Mouse (Mus musculus): ENCODE data around the gene Cdk5rap3. TPM values are rescaled to one million over a fixed set of nuclear protein-coding genes. Genes with fewer than 3 reads are reported as not detected.

The Cdk5rap3 gene
- total and polyA plus RNA-seq, 2 experiments from 2014 or later: 56.5 to 77.1 TPM

- no peak for TF ChIP-seq CTCF (IDR thresholded peaks at IDR 0.05; ENCODE audit: low read depth)
- Histone ChIP-seq H3K27ac (peak overlapping the region; percentile 36; the same call in 1 of the 2 replicates), H3K27me3 (ENCODE audit: insufficient read depth, low read length) (no peaks in the 10 kb centered on the region), H3K4me1 (ENCODE audit: insufficient read depth, low read length) (peaks cover 21% of the 10 kb centered on the region), H3K4me3 (ENCODE audit: low read length) (peak overlapping the region; percentile 46), H3K9me3 (ENCODE audit: low read length) (no peaks in the 10 kb centered on the region), H3K9ac (replicated peaks; ENCODE audit: low read length) (peak overlapping the region; percentile 47), H3K36me3 (ENCODE audit: insufficient read depth, low read length) (no peaks in the 10 kb centered on the region), H3K4me2 (ENCODE audit: low read depth, low read length) (peak overlapping the region; percentile 99)
- DNase-seq (ENCODE audit: low spot score) (peak; percentile 47), ATAC-seq (peak; percentile 24)
- 1% methylated on average over 20 of the region's 20 CpGs for WGBS
Measured at GRCm38 (mm10) chr11:96861446-96861845, 54.9 kb downstream of the Cdk5rap3 start.

GRCm38 (mm10) chr11:96860564-96860963 lies 55.7 kb downstream of the Cdk5rap3 start:
- peak; percentile 94 for TF ChIP-seq CTCF (IDR thresholded peaks at IDR 0.05; ENCODE audit: low read depth)
- 10% methylated on average over 8 of the region's 8 CpGs for WGBS
- DNase-seq (ENCODE audit: low spot score) (peak; percentile 92), ATAC-seq (peak; percentile 43)
- H3K4me3 ChIP-seq (ENCODE audit: low read length): no peak overlapping the region
- no peak overlapping the region for H3K9ac ChIP-seq (replicated peaks; ENCODE audit: low read length)
- H3K27ac ChIP-seq: peak overlapping the region; percentile 34; the same call in 1 of the 2 replicates
- H3K4me1 ChIP-seq (ENCODE audit: insufficient read depth, low read length): peaks cover 21% of the 10 kb centered on the region
- no peak overlapping the region for H3K4me2 ChIP-seq (ENCODE audit: low read depth, low read length)
- no peaks in the 10 kb centered on the region for H3K27me3 ChIP-seq (ENCODE audit: insufficient read depth, low read length)
- no peaks in the 10 kb centered on the region for H3K36me3 ChIP-seq (ENCODE audit: insufficient read depth, low read length)
- no peaks in the 10 kb centered on the region for H3K9me3 ChIP-seq (ENCODE audit: low read length)

GRCm38 (mm10) chr11:96859635-96860034 lies 56.7 kb downstream of the Cdk5rap3 start:
- Histone ChIP-seq H3K4me1 (ENCODE audit: insufficient read depth, low read length) (peaks cover 21% of the 10 kb centered on the region), H3K9me3 (ENCODE audit: low read length) (no peaks in the 10 kb centered on the region), H3K27ac (no peak overlapping the region), H3K36me3 (ENCODE audit: insufficient read depth, low read length) (no peaks in the 10 kb centered on the region), H3K9ac (replicated peaks; ENCODE audit: low read length) (no peak overlapping the region), H3K4me3 (ENCODE audit: low read length) (no peak overlapping the region), H3K4me2 (ENCODE audit: low read depth, low read length) (no peak overlapping the region), H3K27me3 (ENCODE audit: insufficient read depth, low read length) (no peaks in the 10 kb centered on the region)
- WGBS: 87% methylated on average over 4 of the region's 4 CpGs
- TF ChIP-seq CTCF (IDR thresholded peaks at IDR 0.05; ENCODE audit: low read depth): no peak
- ATAC-seq: no peak
- DNase-seq (ENCODE audit: low spot score): no peak

GRCm38 (mm10) chr11:96857446-96857845 lies 58.9 kb downstream of the Cdk5rap3 start:
- no peaks in the 10 kb centered on the region for H3K27me3 ChIP-seq (ENCODE audit: insufficient read depth, low read length)
- H3K9me3 ChIP-seq (ENCODE audit: low read length): no peaks in the 10 kb centered on the region
- WGBS: 82% methylated on average over 5 of the region's 5 CpGs
- no peak for ATAC-seq
- H3K27ac ChIP-seq: no peak overlapping the region
- no peak for DNase-seq (ENCODE audit: low spot score)
- H3K4me3 ChIP-seq (ENCODE audit: low read length): no peak overlapping the region
- H3K9ac ChIP-seq (replicated peaks; ENCODE audit: low read length): no peak overlapping the region
- no peaks in the 10 kb centered on the region for H3K36me3 ChIP-seq (ENCODE audit: insufficient read depth, low read length)
- H3K4me1 ChIP-seq (ENCODE audit: insufficient read depth, low read length): peaks cover 11% of the 10 kb centered on the region; the same call in 1 of the 2 replicates
- no peak for TF ChIP-seq CTCF (IDR thresholded peaks at IDR 0.05; ENCODE audit: low read depth)
- no peak overlapping the region for H3K4me2 ChIP-seq (ENCODE audit: low read depth, low read length)

Other genes with a start within 250 kb of the Cdk5rap3 start
- gene Snx11, start 138.9 kb downstream of the Cdk5rap3 start, total RNA-seq (2014; rRNA removed): 66.0 and 71.4 TPM in 2 replicates
- gene Snx11, start 138.9 kb downstream of the Cdk5rap3 start, polyA plus RNA-seq (2015; fragmentation: Nextera tagmentation; extraction: Ambion mirVana): 36.5 and 40.9 TPM in 2 replicates
- gene Cbx1, start 127.4 kb downstream of the Cdk5rap3 start, total RNA-seq (2014; rRNA removed): 23.1 and 27.9 TPM in 2 replicates
- gene Cbx1, start 127.4 kb downstream of the Cdk5rap3 start, polyA plus RNA-seq (2015; fragmentation: Nextera tagmentation; extraction: Ambion mirVana): 57.2 and 63.0 TPM in 2 replicates
- gene Nfe2l1, start 86.5 kb downstream of the Cdk5rap3 start, total RNA-seq (2014; rRNA removed): 91.4 and 92.8 TPM in 2 replicates
- gene Nfe2l1, start 86.5 kb downstream of the Cdk5rap3 start, polyA plus RNA-seq (2015; fragmentation: Nextera tagmentation; extraction: Ambion mirVana): 67.2 and 69.0 TPM in 2 replicates
- 6.3 and 12.6 TPM in 2 replicates for gene Copz2, start 66.6 kb downstream of the Cdk5rap3 start, total RNA-seq (2014; rRNA removed)
- 26.4 and 28.1 TPM in 2 replicates for gene Copz2, start 66.6 kb downstream of the Cdk5rap3 start, polyA plus RNA-seq (2015; fragmentation: Nextera tagmentation; extraction: Ambion mirVana)
- gene Prr15l, start 11.6 kb upstream of the Cdk5rap3 start, total RNA-seq (2014; rRNA removed): 0.10 and 0.75 TPM in 2 replicates
- 0.19 and 0.71 TPM in 2 replicates for gene Prr15l, start 11.6 kb upstream of the Cdk5rap3 start, polyA plus RNA-seq (2015; fragmentation: Nextera tagmentation; extraction: Ambion mirVana)
- gene Pnpo, start 27.5 kb upstream of the Cdk5rap3 start, total RNA-seq (2014; rRNA removed): 31.5 and 37.2 TPM in 2 replicates
- gene Pnpo, start 27.5 kb upstream of the Cdk5rap3 start, polyA plus RNA-seq (2015; fragmentation: Nextera tagmentation; extraction: Ambion mirVana): 37.3 and 38.3 TPM in 2 replicates
- 7.3 and 8.8 TPM in 2 replicates for gene Sp2, start 66.5 kb upstream of the Cdk5rap3 start, total RNA-seq (2014; rRNA removed)
- 11.9 and 14.4 TPM in 2 replicates for gene Sp2, start 66.5 kb upstream of the Cdk5rap3 start, polyA plus RNA-seq (2015; fragmentation: Nextera tagmentation; extraction: Ambion mirVana)
- 0.18 and 0.99 TPM in 2 replicates for gene Sp6, start 96.9 kb upstream of the Cdk5rap3 start, total RNA-seq (2014; rRNA removed)
- 0.38 and 0.54 TPM in 2 replicates for gene Sp6, start 96.9 kb upstream of the Cdk5rap3 start, polyA plus RNA-seq (2015; fragmentation: Nextera tagmentation; extraction: Ambion mirVana)
- gene Scrn2, start 113.4 kb upstream of the Cdk5rap3 start, total RNA-seq (2014; rRNA removed): 10.5 and 24.0 TPM in 2 replicates
- gene Scrn2, start 113.4 kb upstream of the Cdk5rap3 start, polyA plus RNA-seq (2015; fragmentation: Nextera tagmentation; extraction: Ambion mirVana): 12.4 and 13.8 TPM in 2 replicates
- gene Lrrc46, start 124.9 kb upstream of the Cdk5rap3 start, total RNA-seq (2014; rRNA removed): 0.36 and 3.5 TPM in 2 replicates
- 3.5 and 4.1 TPM in 2 replicates for gene Lrrc46, start 124.9 kb upstream of the Cdk5rap3 start, polyA plus RNA-seq (2015; fragmentation: Nextera tagmentation; extraction: Ambion mirVana)
- gene Mrpl10, start 125.1 kb upstream of the Cdk5rap3 start, total RNA-seq (2014; rRNA removed): 64.6 and 69.3 TPM in 2 replicates
- 64.9 and 66.6 TPM in 2 replicates for gene Mrpl10, start 125.1 kb upstream of the Cdk5rap3 start, polyA plus RNA-seq (2015; fragmentation: Nextera tagmentation; extraction: Ambion mirVana)
- gene Osbpl7, start 134.1 kb upstream of the Cdk5rap3 start, total RNA-seq (2014; rRNA removed): 11.5 and 14.6 TPM in 2 replicates
- gene Osbpl7, start 134.1 kb upstream of the Cdk5rap3 start, polyA plus RNA-seq (2015; fragmentation: Nextera tagmentation; extraction: Ambion mirVana): 12.5 and 13.2 TPM in 2 replicates
- gene Tbx21, start 198.8 kb upstream of the Cdk5rap3 start, total RNA-seq (2014; rRNA removed): 0.89 TPM in 1 of 2 replicates, not detected in the other
- gene Tbx21, start 198.8 kb upstream of the Cdk5rap3 start, polyA plus RNA-seq (2015; fragmentation: Nextera tagmentation; extraction: Ambion mirVana): 0.11 and 0.16 TPM in 2 replicates
- 45.4 and 53.8 TPM in 2 replicates for gene Tbkbp1, start 235.0 kb upstream of the Cdk5rap3 start, total RNA-seq (2014; rRNA removed)
- gene Tbkbp1, start 235.0 kb upstream of the Cdk5rap3 start, polyA plus RNA-seq (2015; fragmentation: Nextera tagmentation; extraction: Ambion mirVana): 9.6 and 10.1 TPM in 2 replicates

All from hindbrain, postnatal 0 days (tissue).